Mouse (Mus musculus): ENCODE measurements around the gene Ugt1a6a.
"Not testable (repeated sequence)": the region's sequence is repeated elsewhere in the genome, so short reads cannot be mapped to it uniquely, and the experiment has no call there.

Gene Ugt1a6a

GRCm38 (mm10) chr1:88212341-88213045, 77.9 kb downstream of the Ugt1a6a start:
- no peak for DNase-seq (ENCODE audit: low read depth, low spot score)

- no peak for DNase-seq (ENCODE audit: low read depth, low spot score)
These were observed 78.5 kb downstream of the Ugt1a6a start for GRCm38 (mm10) chr1:88213061-88213460.

DNA sequence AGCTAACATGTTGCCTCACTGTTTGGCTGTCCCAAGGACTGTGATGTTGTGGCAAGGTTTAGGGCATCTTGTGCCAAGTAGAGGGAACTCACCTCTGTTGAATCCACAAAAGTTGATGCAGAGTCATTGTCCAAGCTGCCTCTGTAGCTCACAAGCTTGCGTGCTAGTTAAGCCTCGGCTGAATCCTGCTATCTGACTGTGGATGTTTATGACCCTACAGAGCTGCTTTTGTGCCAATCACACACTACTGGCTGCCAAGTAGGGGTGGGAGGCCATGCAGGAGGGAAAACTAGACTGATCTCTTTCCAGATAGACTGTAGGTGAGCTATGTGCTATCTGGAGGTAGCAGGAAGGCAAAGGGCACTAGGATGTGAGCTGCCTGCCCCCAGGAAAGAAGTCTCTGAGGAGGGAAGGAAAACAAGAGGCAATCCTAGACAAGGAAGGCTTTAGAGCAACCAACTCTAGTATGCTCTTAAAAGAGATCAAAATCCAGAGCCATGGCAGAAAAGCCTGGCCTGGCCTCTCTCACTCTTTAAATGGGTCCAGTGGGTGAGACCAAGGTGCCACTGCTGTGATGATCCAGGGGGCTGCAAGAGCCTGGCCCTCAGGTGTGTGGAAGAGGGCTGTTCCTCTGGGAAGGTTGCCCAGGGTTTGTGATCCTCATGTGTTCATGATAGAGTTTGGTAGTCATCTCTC, 79.3 kb downstream of the Ugt1a6a start:
- DNase-seq (ENCODE audit: low read depth, low spot score) = no peak

DNA sequence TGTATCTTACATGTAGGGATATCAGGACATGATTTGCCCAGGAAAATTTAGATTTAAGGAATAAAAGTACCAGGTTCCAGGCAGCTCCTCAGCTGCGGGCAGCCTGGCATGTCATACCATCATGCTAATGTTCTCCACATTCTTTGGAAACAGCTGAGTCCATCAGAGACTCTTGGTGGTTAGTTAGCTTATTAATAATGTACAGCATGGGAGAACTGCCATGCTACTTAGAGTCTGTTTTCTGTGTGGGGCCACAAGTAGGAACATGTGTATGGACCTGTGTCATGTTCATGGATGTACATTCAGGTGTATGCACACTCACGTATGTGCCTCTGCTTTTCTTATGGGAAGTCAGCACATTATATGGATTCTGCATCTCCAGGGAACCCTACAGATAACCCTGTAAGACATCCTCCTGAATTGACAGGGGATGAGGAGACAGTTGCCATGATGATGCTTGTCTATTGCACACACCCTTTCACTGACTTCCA, 79.9 kb downstream of the Ugt1a6a start:
- no peak for DNase-seq (ENCODE audit: low read depth, low spot score)

- no peak for DNase-seq (ENCODE audit: low read depth, low spot score)
These were observed 81.1 kb downstream of the Ugt1a6a start for GRCm38 (mm10) chr1:88215466-88216380.

GRCm38 (mm10) chr1:88216551-88216950, 81.9 kb downstream of the Ugt1a6a start:
- no peak for DNase-seq (ENCODE audit: low read depth, low spot score)

GRCm38 (mm10) chr1:88217144-88217543, 82.5 kb downstream of the Ugt1a6a start:
- DNase-seq (ENCODE audit: low read depth, low spot score) = no peak

- no peak for DNase-seq (ENCODE audit: low read depth, low spot score)
These were observed 83.0 kb downstream of the Ugt1a6a start for GRCm38 (mm10) chr1:88217576-88217975.

GRCm38 (mm10) chr1:88218051-88218450, 83.4 kb downstream of the Ugt1a6a start:
- no peak for DNase-seq (ENCODE audit: low read depth, low spot score)

DNA sequence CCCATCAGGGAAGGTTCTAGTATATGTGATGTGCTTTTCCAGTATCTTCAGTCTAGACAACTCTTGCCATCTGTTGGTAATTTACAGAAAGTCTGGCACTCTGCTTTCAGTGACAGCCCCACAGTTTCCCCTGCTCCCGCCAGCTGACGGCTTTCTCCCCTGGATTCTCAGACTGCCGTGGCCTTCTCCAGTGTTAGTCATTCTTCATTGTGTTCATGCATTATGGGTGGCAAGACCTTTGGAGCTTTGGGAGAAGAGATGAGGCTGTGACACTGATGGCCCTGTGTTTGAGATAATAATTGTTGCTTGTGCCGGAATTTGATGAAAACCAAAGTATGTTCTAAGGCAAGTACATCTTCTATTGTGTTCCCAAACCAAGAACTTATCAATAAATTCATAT, 84.0 kb downstream of the Ugt1a6a start:
- no peak for DNase-seq (ENCODE audit: low read depth, low spot score)

DNA sequence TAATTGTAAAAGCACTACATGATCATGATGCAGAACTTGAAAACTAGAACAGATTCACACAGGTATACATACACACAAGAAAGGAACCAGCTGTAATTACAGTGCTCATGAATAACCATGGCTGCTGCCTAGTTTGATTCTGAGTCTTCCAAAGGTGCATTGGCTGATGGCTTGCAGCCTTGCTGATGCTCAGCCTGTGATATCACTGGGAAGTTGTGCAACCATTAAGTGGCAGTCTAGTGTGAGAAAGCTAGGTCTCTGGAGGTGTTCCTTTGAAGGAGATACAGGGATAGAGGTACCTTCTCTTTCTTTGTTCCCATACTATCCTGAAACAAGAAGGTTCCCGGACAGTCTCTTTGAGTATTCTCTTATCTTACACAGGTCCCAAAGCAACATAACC, 84.4 kb downstream of the Ugt1a6a start:
- DNase-seq (ENCODE audit: low read depth, low spot score) = no peak

- DNase-seq (ENCODE audit: low read depth, low spot score) = no peak
These were observed 85.7 kb downstream of the Ugt1a6a start for GRCm38 (mm10) chr1:88220336-88220735.

DNA sequence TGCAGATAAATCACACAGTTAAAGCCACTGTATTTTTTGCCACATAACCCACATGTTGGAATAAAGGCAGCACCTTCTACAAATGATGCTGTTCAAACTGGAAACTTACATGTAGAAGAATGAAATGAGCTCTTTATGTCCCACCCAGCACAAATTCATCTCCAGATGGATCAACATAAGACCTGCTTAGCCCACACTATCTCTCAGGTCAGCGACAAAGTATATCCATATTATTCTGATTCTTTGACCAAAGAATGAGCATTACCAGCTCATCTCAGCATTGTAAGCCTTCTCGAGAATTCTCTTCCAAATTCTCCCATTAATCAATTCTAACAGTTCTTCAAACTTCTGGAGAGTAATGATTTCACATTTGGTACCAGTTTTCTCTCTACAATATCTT, 87.6 kb downstream of the Ugt1a6a start:
- no peak for DNase-seq (ENCODE audit: low read depth, low spot score)

DNA sequence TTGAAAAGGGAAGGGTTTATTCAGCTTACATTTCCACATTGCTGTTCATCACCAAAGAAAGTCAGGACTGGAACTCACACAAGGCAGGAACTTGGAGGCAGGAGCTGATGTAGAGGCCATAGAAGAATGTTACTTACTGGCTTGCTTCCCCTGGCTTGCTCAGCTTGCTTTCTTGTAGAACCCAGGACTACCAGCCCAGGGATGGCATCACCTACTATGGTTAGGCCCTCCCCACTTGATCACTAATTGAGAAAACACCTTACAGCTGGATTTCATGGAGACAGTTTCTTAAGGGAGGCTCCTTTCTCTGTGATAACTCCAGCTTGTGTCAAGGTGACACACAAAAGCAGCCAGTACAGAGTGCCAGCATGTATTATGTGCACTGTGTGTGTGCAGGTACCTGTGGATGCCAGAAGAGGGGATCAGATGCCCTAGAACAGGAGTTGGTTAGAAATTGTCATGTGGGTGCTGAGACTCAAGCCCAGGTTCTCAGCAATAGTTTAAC, 88.5 kb downstream of the Ugt1a6a start:
- DNase-seq (ENCODE audit: low read depth, low spot score) = not testable (repeated sequence)

- no peak for DNase-seq (ENCODE audit: low read depth, low spot score)
These were observed 89.0 kb downstream of the Ugt1a6a start for GRCm38 (mm10) chr1:88223591-88223990.

GRCm38 (mm10) chr1:88224029-88224776, 89.6 kb downstream of the Ugt1a6a start:
- no peak for DNase-seq (ENCODE audit: low read depth, low spot score)

DNA sequence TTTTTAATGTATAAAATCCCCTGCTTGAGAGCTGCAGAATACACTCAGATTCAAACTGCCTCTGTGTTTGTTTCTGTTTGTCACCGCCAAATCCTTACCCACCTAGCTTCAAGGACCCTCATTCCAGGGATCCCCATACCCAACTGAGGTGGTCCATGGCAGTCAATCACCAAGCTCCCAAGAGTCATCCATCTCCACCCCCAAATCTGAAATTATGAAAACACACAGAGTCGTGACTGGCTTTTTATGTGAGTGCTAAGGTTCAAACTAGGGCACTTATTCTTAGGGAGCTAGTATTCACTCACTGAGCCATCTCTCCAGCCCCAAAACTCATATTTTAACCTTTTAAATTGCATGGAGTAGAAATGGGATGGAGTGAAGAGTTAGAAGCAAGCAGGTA, 90.7 kb downstream of the Ugt1a6a start:
- not testable (repeated sequence) for DNase-seq (ENCODE audit: low read depth, low spot score)

GRCm38 (mm10) chr1:88225741-88226140, 91.1 kb downstream of the Ugt1a6a start:
- no peak for DNase-seq (ENCODE audit: low read depth, low spot score)

- no peak for DNase-seq (ENCODE audit: low read depth, low spot score)
These were observed 92.2 kb downstream of the Ugt1a6a start, which contains the start of gene Mroh2a for GRCm38 (mm10) chr1:88226670-88227379. Gene Mroh2a, plus strand, starts transcription at chr1:88226986.

DNA sequence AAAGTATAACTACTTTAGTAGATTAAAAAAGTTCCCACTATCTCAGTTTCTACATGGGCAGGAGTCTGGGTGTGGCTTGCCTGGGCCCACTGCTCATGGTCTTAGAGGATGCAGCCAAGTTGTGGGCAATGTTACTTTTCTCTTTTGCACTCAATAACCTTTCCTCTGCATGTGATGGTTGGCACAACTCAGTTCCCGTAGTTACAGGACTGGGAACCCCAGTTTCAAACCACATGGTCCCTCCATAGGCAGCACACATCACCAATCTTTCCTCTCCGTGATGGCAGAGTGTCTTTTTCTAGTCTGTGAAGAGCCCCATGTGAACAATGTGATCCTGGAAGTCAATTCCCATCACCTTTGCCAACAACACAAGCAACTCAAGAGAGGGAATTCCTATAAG, 92.9 kb downstream of the Ugt1a6a start:
- no peak for DNase-seq (ENCODE audit: low read depth, low spot score)

All from mesoderm, embryonic 11.5 days (tissue).